Mouse (Mus musculus) right cerebral cortex, postnatal 36 days (tissue): ENCODE data around the gene Csad.

Source experiments
- DNase-seq, 2 experiments: peaks; one replicate each; pipeline ENCODE4 v3.0.0; 2022; ENCODE audit warnings: low spot score in 2 of 2, mixed read lengths in 1 of 2

The Csad gene

DNA sequence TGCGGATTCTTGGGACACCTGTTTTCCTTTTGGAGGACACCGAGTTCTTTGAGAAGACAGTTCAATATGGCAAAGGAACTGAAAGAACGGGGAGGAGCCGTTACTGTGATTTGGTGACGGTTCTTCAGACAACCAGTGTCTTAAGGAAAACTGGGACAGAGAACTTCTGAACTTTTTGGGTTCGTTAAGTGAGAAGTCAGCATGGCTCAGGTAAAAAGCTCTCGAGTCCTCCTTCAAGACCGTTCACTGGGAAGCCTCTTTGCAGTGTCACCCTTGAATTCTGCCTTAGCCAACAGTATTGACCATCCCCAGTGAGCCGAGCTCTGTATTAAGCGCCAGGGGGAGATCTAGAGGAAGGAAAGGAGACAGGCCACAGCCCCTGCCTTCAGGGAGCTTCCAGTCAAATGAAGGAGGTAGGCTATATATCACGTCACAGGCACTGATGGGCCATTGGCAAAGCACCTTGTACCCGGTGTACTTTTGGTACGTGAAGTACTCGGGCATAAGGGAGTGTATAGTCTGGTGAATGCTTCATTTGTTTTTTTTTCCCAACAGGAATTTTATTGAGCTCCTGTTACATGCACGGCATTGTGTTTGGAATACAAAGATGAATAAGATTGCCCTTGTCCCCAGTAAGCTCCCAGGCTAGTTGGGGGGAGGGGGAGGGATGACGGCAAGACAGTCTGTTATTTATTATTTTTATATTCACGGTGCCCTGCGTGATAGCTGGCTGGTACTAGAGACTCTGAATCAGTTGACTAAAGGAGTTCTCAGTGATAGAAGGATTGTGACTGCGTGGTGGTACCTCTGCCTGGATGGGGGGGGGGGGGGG lies at the start of gene Csad:
Gene Csad (minus strand): TSS at position 51 of the 832 bp plus-strand sequence.
- DNase-seq = no peak

- no peak for DNase-seq
Observed at GRCm38 (mm10) chr15:102250521-102250920, 46.0 kb upstream of the Csad start.

DNA sequence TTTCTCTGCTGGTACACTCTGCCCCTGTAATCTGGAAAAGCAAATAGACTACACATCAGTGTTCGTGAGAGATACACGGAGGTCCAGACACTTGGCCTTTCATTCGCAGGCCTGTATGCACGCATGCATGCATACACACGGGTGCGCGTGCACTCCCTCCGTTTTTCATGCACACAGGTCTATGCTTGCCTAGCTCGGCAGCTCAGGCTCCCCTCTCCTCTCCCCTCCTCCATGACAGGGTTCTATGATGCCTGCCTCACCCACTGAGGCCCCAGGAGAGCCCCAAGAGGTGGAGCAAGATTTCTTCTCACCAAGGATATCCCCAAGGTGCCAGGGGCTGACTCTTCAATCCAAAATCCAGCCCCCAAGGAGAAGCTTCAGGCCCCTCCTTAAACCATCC lies 45.4 kb upstream of the Csad start:
- no peak for DNase-seq

GRCm38 (mm10) chr15:102249251-102249691 lies 44.7 kb upstream of the Csad start:
- DNase-seq = no peak

DNA sequence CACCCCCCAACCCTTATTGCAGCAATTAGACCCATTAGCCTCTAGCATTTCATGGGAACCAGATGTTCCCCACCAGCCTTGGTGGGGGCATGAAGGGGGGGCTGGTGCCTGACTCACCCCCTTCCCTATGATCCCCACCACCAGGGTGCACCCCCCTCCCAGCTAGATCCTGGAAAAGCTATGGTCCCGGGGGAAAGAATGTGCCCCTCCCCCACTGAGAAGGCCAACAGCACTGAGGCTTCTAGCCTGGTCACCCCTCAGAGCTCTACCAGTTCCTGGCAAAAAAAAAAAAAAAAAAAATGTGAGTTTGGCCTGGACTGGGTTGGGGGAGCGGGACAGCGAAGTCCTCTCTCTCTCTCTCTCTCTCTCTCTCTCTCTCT lies 44.3 kb upstream of the Csad start:
- DNase-seq = no peak

DNA sequence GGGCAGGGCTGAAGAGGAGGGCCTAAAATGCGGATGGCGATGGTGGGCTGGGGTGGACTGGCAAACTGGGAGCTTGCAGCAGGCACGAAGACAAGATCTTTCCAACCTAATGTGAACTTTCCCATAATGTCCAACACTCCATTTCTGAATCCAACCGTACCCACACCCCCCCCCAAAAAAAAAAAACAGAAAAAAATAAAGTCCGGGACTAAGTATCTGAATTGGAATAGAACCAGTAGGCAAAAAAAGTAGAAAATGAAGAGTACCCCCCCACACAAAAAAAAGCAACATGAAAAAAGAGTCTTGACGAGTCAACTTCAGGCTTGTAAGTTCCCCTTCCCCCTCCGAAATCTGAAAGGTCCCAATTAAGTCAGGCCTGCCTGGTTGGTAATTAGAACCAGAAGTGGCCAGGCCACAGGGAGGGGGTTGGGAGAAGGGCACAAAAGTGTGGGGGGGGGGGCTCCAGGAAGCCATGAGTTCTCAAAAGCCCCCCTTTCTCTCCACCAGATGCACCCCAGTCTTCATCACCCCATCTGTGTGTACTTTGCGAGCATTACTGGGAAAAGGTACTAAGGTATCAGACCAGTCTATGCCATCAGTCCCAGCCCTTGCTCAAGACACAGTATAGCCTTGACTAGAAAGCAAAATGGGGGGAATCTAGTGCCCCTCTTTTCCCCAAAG lies 43.7 kb upstream of the Csad start:
- no peak for DNase-seq

GRCm38 (mm10) chr15:102247252-102248130 lies 43.0 kb upstream of the Csad start:
- DNase-seq = no peak

DNA sequence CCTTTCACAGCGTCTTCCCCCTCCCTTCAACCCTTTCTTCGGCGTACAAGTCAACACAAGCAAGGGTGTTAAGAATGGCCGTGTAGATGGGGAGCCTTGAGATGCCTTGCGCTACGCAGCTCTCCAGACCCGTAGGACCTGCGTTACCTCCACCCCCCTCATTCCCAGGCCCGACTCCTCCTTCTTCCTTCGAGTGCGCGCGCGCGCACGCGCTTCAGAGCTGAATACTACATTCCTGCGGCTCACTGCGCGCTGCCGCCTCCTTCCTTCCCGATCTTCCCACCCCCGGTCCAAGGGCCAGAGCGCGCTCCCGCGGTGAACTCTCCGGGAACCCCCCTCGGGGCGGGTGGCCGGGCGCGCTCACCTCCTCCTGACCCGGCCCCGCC lies 42.3 kb upstream of the Csad start:
- peak; percentile 86 to 89 for DNase-seq

DNA sequence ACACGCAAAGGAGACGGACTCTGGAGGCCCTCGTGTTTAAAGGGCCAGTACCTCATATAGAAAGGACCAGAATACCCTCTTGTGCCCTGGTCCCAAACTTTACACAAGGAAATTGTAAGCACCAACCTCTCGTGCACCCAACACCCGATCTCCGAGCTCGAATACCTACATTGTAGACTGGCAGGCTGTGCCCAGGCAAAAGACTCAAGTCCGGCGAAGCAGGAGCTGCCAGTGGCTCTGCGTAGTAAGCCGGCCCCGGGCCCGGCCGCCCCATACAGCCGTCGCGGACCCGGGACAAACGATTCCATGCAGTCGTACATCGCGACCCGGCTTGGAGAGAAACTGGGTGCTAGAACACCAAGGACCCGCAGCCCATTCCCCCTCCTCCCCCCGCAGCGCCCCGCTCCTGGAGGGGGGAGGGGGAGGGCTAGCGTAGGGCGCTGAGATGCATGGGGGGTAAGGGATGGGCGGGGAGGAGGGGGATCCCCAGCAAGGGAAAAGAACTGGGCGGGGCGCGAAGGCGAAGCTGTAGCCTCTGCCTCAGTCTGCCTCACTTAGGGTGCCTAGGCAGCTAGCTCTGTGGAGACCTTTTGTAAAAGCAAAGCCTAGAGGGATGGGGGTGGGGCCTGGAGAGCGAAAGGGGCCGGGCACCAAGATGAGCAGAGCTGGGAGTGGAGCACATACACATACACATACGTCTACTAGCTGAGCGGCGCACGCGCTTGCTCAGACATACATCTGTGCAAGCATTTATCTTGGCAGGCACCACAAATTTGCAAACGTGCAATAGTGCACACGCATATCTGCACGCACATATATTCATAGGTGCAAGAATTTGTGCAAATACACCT lies 41.6 kb upstream of the Csad start:
- DNase-seq = peak; percentile 72 to 79

GRCm38 (mm10) chr15:102245461-102245881 lies 40.9 kb upstream of the Csad start:
- no peak for DNase-seq

- no peak for DNase-seq
Observed at GRCm38 (mm10) chr15:102244306-102245191, 40.0 kb upstream of the Csad start.

GRCm38 (mm10) chr15:102243229-102244190 lies 39.0 kb upstream of the Csad start:
- no peak for DNase-seq

GRCm38 (mm10) chr15:102242404-102243228 lies 38.1 kb upstream of the Csad start:
- no peak for DNase-seq

- no peak for DNase-seq
Observed at GRCm38 (mm10) chr15:102240607-102241006, 36.1 kb upstream of the Csad start.

DNA sequence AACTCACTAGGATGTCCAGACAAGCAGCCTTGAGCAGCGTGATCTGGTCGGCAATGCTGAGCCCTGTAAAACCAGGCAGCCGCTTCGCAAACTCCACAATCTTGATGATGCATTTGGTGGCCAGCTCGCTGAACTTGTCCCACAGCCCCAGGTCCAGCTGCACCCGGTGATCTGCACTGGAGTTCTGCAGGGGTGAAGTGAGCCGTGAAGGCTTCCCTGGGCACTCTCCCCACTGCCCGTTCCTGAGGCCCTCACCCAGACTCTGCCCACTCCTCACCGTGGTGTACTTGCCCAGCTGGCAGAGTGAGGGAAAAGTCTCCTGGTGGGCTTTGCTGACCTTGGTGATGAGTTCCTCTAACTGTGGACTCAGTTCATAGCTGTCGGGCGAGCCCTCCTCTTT lies 35.3 kb upstream of the Csad start:
- DNase-seq = no peak

DNA sequence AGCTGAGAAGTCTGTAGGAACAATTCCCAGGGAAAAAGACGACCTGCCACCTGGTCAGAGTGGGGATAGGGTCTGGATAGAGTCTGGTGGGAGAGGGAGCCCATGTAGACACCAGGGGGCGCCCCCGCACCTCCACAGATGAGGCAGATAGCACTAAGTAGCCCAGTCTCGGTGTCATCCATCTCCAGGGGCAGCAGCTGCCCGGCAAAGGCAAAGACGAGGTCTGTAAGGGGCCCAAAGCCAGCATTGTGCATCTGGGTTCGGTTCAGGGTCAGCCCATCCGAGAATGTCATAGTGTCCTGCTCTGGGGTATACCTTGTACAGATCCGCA lies 34.7 kb upstream of the Csad start:
- peak in 1 of 2 experiments; percentile 67 for DNase-seq

GRCm38 (mm10) chr15:102238543-102239259 lies 34.2 kb upstream of the Csad start:
- DNase-seq = no peak
